Mouse (Mus musculus) MEL (cell line): ENCODE measurements at regions not wholly inside any gene's neighbourhood (a gene's known extent, or its start where the extent isn't known, plus 50 kb on each side); places are given as distances from the start of the nearest gene placed in this dataset.

Source experiments
- EP300 ChIP-seq, 2 experiments: IDR thresholded peaks; 2 replicates each; pipeline ENCODE4 v1.6.1; 2011; ENCODE audit warnings: improper control_type of control experiment in 2 of 2, low read length in 2 of 2, low read depth in 1 of 2, mild to moderate bottlenecking in 1 of 2
- POLR2A ChIP-seq, 2 experiments: IDR thresholded peaks; 2 replicates each; pipeline ENCODE4 v1.6.1; 2011 to 2012; ENCODE audit warnings: low read length in 2 of 2, mild to moderate bottlenecking in 2 of 2, control low read depth in 1 of 2, improper control_type of control experiment in 1 of 2, low read depth in 1 of 2, moderate library complexity in 1 of 2; ENCODE audit not compliant: control insufficient read depth in 1 of 2, insufficient read depth in 1 of 2, poor library complexity in 1 of 2
- POLR2AphosphoS5 ChIP-seq: IDR thresholded peaks from 2 replicates; pipeline ENCODE4 v1.6.1; 2012; ENCODE audit warnings: low read depth, borderline replicate concordance, mild to moderate bottlenecking, inconsistent platforms, low read length, moderate library complexity, mixed read lengths
- SIN3A ChIP-seq: IDR thresholded peaks from 2 replicates; pipeline ENCODE4 v1.6.1; 2012; ENCODE audit warnings: low read length, improper control_type of control experiment, inconsistent platforms
- TBP ChIP-seq: IDR thresholded peaks from 2 replicates; pipeline ENCODE4 v1.8.0; 2011; ENCODE audit warnings: low read depth, low read length, improper control_type of control experiment
- ZKSCAN1 ChIP-seq: IDR thresholded peaks from 2 replicates; pipeline ENCODE4 v1.6.1; 2012; ENCODE audit warnings: low read depth, mild to moderate bottlenecking, inconsistent platforms, low read length, improper control_type of control experiment, moderate library complexity

GRCm38 (mm10) chr1:124739777-124740176 is 694.4 kb upstream of the Dpp10 start:
- TF ChIP-seq SIN3A (no peak), TBP (no peak), POLR2A (IDR thresholded peaks at IDR 0.05; ENCODE audit: control insufficient read depth in 1 of 2, insufficient read depth in 1 of 2, low read depth in 1 of 2, low read length in 2 of 2, poor library complexity in 1 of 2) (no peak), ZKSCAN1 (no peak), EP300 (IDR thresholded peaks at IDR 0.05; ENCODE audit: low read depth in 1 of 2, low read length in 2 of 2) (no peak), POLR2AphosphoS5 (no peak)
